Mouse (Mus musculus) naive thymus-derived CD4-positive, alpha-beta T cell, adult 2 months (primary cell): ENCODE data around the gene Tpr.

Source experiments
- DNase-seq: peaks from one replicate; pipeline ENCODE4 v3.0.0-alpha.2; 2011; ENCODE audit warnings: low read depth

Gene Tpr

DNA sequence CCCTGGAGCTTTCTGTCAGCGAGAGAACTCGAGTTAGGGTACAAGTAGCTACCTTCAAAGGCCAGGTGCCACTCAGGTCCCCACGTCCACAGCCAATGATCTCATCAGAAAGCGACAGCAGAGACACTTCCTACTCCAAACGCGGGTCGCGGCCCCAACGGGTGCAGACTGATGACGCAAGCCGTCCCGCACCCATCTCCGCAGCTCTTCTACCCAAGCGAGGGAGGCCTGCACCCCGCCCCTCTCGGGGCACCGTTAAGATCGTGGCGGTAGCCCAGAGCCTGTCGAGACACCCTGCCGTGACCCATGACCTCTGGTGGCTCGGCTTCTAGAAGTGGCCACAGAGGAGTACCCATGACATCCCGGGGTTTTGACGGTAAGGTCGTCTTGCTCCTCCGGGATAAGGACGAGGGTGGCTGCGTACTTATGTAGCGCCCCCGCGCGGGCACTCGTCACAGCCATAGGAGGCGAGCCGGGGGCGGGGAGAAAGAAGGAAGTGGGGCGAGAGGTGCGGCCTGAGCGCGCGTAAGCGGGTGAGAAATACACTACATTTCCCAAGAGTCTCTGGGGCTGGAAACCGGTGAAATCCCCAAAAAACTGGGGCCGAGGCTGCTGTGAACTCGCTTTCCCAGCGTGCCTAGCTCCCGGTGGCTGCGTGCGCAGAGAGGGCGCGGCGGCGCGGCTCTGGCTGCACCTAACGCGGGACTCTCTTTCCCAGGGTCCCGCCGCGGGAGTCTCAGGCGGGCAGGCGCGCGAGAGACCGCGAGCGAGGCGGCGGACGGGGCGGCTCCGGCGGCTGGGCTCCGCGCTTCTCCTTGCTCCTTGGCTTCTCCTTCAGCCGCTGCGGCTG lies at the start of gene Tpr, which contains the start of gene Odr4:
Gene Tpr, plus strand, starts transcription at position 201 of the 850 bp plus-strand sequence.
Gene Odr4, minus strand, starts transcription at position 443 of the 850 bp plus-strand sequence.
- peak; percentile 99 for DNase-seq

DNA sequence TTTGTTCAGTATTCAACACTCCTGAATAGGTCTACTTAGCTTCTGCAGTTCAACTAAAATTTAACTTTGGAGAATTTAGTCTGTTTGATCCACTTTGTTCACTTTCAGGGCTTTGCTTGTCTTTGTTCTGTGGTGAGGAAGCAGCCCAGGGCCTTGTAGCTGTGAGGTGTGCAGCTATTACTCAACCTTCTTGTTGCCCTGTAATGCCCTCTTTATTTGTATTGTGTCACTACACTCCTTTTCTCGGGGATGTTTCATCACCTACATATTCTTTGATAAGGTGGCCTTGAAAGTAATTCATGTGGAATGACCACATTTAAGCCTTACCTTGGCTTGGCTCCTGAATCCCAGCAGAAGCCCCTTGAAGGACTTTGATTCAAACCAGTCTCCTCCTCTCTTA lies 31.8 kb upstream of the Tpr start:
- DNase-seq, result no peak

GRCm38 (mm10) chr1:150372895-150373294 lies 19.7 kb upstream of the Tpr start:
- peak; percentile 29 for DNase-seq

GRCm38 (mm10) chr1:150374247-150374646 lies 18.4 kb upstream of the Tpr start:
- no peak for DNase-seq

GRCm38 (mm10) chr1:150384138-150384537 lies 8.5 kb upstream of the Tpr start:
- no peak for DNase-seq

DNA sequence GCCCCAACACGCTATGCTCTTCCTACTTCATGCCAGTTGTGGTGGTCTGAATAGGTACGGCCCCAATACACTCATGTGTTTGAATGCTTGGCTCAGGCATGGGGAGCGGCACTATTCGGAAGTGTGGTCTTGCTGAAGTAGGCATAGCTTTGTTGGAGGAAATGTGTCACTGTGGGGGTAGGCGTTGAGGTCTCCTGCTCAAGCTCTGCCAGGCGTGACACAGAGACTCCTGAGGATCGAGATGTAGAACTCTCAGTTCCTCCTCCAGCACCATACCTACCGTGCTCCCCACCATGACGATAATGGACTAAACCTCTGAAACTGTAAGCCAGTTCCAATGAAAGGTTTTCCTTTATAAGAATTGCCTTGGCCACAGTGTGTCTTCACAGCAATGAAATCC lies 5.1 kb upstream of the Tpr start:
- DNase-seq, result no peak

DNA sequence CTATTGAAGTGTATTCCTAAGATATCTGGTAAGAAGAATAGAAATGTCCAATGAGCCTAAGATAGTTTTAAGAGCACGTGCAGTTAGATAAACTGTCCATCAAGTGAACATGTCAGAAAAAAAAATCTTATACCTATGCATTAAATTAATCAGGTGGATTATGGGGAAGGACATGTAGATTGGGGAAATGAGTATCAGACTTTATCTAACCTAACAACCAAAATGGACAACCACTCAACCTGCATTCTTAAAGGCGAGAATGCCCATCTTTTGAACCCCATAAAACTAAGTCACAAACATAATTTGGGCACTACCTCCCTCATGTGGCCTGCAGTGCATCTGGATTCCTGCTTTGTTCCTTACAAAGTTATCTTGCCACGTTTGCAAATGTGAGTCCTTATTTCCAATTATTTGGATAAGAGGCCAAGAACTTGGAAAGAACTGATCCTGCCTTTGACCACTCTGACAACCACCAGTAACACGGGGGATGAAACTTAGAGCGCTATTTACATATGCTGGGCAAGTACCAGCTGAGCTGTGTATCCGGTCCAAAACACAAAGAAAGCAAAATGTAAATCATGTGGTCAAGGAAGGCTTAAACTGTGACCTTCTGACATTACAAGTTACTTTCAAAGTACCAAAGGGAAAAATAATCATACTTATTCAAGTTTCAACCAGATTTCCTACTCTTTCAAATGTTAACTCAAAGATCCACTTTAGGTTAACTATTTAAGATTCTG lies 3.1 kb upstream of the Tpr start:
- DNase-seq, result no peak

- DNase-seq, result no peak
These were observed 554 bp upstream of the Tpr start for GRCm38 (mm10) chr1:150391931-150392637.

DNA sequence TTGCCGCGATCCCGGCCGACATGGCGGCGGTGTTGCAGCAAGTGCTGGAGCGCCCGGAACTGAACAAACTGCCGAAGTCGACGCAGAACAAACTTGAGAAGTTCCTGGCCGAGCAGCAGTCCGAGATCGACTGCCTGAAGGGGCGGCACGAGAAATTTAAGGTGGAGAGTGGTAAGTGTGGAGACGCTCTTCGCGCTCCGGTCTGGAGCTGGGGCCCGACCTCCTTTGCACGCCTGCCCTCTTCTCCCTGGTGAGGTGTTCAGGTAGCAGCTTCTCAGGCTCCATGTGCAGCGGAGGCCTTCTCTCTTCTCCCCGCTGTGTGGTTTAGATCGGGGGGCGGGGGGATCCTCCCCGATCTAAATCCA lies 832 bp downstream of the Tpr start:
- DNase-seq, result no peak

DNA sequence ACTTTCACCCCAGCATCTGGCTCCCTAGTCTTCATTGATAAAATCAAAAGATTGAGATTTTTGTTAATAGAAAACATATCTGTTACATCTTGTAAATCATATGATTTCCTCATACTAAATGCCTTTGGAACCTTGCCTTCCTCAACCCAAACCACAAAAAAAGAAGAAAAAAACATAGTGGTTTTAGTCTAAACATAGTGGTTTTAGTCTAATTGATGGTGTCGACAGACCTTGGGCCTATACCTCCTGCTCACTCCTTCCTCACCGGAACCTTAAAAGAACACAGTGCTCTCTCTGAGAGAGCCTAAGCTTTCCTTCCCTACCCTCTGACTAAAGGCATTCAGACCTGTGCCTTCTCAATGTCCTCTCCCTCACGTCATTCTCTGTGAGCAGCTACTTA lies 3.4 kb downstream of the Tpr start:
- peak; percentile 58 for DNase-seq

GRCm38 (mm10) chr1:150403914-150404313 lies 11.3 kb downstream of the Tpr start:
- no peak for DNase-seq

GRCm38 (mm10) chr1:150404555-150404954 lies 11.9 kb downstream of the Tpr start:
- DNase-seq, result no peak

DNA sequence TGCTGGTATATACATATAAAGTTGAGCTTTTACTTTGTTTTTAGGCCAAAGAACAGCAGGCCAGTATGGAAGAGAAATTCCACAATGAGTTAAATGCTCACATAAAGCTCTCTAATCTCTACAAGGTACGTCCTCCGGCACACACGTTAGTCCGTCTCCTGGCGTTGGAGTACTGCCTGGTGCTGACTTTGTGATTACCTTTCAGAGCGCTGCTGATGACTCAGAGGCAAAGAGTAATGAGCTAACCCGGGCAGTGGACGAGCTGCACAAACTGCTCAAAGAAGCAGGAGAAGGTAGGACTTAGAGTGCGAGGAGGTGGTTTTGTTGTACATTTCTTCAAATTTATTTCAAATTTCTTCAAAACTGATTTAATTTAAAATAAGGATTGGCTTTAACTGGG lies 14.6 kb downstream of the Tpr start:
- DNase-seq, result no peak

DNA sequence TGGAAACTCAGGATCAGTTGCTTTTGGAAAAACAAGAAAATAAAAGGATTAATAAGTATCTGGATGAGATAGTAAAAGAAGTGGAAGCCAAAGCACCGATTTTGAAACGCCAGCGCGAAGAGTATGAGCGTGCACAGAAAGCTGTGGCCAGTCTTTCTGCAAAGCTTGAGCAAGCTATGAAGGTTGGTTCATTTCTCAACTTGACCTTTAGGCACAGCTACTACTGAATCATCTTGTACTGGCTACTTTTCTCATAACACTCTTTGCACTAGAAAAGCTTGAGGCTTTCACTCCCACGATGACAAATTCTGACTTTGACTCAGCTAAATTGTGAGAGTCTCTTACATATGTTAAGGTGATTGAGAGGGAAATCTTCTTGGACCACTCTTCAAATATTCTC lies 17.4 kb downstream of the Tpr start:
- DNase-seq, result no peak

DNA sequence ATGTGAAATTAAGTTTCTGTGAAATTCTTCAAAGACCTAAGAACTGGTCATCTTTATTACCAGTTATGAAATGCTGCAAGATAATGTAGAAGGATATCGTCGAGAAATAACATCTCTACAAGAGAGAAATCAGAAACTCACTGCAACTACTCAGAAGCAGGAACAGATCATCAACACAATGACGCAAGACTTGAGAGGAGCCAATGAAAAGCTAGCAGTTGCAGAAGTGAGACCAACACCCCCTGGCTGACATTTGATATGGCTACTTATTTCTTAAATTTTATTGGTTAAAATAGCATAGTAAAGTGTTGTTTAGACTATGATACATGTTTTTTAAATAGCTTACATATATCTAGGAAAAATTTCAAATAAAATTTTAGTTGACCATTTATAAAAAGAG lies 23.4 kb downstream of the Tpr start:
- no peak for DNase-seq

DNA sequence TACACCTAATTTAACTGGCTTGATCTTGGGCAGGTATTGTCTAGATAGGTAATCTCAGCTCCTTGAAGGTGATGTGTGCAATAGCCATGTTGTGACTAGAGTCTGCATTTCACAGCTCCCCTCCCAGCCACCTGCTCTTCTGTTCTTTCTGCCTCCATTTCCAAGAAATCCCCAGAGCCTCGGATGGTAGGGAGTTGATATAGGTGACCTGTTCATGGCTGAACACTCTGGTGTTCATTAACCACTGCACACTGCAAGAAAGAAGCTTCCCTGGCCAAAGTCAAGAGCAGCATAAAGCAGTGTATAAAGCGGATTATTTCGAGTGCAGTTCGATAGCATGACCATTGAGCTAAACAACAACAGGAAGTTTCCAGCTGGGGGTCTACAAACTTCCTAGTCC lies 25.8 kb downstream of the Tpr start:
- DNase-seq, result no peak

DNA sequence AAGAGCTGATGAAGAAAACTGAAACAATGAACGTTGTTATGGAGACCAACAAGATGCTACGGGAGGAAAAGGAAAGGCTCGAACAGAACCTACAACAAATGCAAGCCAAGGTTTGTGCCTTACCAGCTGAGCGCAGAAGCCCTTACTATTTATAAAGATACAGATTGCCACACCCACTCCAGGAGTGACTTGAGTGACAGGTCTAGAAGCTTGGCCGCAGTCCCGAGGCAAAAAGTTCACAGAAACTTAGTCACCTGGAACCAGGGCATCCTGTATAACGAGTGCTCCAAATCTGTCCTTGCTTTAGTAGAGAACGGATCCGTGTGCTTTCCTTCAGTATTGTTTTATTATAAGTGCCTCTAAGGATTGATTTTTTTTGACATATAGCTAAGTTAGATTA lies 33.0 kb downstream of the Tpr start:
- no peak for DNase-seq

DNA sequence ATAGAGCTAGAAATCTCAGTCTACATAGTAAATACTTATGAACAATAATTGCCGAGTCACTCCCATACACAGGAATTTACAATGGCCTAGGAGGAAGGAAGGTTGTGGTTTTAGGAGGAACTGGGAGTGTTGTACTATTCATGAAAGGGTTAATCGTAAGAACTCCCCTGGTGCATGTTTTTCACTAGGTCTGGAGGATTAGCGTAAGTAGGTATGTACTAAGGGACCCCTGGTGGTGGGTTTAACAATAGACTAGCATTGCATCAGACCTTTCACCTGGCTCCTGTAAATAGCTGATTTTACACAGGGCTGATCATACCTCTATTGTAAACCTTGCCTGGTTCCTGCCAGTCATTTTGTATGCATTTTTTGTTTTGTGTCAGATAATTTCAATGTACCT lies 33.6 kb downstream of the Tpr start:
- no peak for DNase-seq

DNA sequence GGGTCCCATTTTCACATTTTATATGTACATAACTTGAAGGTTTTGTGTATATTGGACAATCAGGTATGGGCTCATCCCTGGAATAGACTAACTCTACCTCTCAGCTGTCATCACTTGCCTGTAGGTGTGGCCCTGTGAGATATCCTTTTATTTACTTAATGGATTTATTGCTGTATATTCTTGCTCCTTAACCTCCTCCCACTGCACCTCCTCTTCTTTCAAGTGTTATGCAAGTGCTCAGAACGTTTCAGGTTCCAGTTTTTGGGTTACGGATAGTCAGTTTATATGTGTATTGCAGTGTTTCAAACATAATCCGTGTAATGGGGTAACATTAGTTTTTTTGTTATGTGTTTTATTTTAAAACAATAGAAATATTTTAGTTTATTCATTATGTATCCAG lies 46.0 kb downstream of the Tpr start:
- DNase-seq, result no peak

- peak; percentile 32 for DNase-seq
These were observed 49.1 kb downstream of the Tpr start for GRCm38 (mm10) chr1:150441731-150442130.

- DNase-seq, result no peak
These were observed 66.3 kb downstream of the Tpr start for GRCm38 (mm10) chr1:150458977-150459376.

- no peak for DNase-seq
These were observed 67.0 kb downstream of the Tpr start for GRCm38 (mm10) chr1:150459599-150459998.

- no peak for DNase-seq
These were observed 68.0 kb downstream of the Tpr start for GRCm38 (mm10) chr1:150460595-150460994.
